Mouse (Mus musculus): ENCODE measurements around the gene Shox2.

Gene Shox2

DNA sequence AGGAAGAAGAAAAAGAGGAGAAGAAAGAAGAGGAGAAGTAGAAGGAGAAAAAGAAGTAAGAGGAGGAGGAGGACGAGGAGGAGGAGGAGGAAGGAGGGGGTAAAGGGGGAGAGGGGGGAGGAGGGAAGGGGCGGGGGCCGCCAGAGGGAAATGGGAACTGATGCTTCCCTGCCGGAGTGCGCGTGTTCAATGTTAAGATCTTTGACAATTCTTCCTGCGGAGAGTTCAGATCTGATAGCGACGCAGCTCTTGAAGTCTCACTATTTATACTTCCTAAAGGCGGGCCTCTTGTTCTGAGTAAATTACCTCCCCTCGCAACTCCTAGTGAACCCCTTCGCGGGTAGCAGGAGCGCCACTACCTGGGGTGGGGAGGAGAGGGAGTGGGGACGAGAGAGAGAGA lies at the start of gene Shox2:
TSS of gene Shox2 (minus strand) at position 66 of the 400 bp plus-strand sequence.
- peak; percentile 50 for DNase-seq (ENCODE audit: low spot score)

DNA sequence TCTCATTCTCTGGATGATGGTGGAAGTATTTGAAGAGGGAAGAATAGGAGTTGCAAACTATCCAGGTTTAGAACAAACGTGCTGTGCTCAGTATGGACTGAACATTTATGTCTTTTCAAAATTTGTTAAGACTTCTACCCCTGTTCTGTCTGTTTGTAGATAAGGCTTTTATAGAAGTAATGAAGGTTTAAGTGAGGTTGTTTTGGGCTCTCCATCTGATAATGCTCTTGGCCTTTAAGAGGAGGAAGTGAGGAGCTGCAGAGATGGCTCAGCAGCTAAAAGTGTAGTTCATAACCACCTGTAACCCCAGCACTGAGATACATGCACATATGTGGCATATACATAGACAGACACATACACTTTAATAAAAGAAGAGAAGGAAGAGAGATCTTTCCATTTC lies 15.2 kb upstream of the Shox2 start:
- no peak for DNase-seq (ENCODE audit: low spot score)

DNA sequence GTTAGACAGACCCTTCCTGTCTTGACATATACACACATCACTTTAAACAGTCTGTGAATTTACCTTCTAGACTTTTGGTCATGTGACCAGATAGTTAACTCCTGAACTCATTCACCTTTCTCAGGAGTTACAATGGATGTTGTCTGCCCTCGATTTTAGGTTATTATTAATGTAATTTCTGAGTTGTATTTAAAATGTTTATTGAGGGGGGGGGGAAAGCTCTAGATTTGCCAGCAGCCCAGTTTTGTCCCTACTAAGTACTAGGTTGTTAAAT lies 4.7 kb upstream of the Shox2 start:
- DNase-seq (ENCODE audit: low spot score) = no peak

DNA sequence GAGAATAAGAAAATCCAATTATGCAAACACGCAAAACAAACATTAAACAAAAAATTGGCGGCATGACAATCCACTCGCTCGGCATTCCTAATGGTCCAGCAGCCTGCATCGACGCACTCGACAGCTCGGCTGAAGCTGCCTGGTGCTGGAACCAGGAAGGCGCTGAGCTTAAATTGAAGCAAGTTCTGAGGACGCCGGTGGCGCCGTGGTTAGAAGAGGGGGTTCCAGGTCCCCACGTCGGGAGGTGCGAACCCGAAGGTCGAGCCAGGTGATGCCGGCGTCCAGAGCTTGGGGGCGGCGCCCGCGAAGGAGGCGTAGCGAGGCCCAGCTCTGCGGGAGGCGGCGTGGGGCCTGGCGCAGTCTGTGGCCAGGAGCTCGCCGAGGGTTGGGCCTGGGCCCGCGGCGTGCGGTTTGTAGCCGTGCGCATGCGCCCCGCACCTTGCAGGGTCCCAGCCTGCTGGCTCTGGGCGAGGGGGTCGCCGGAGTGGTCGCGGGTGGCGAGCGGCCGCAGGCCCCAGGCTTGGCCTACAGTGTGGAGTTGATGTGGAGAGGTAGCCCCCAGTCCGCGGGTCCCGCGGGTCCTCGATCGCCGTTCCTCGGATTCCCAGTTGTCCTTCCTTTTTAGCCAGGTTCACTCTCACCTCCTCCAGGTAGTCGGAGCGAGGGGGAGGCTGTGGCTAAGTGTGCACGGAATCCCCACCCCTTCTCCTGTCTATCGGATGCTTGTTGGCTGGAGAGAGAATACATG lies 4.1 kb upstream of the Shox2 start:
- peak; percentile 92 for DNase-seq (ENCODE audit: low spot score)

DNA sequence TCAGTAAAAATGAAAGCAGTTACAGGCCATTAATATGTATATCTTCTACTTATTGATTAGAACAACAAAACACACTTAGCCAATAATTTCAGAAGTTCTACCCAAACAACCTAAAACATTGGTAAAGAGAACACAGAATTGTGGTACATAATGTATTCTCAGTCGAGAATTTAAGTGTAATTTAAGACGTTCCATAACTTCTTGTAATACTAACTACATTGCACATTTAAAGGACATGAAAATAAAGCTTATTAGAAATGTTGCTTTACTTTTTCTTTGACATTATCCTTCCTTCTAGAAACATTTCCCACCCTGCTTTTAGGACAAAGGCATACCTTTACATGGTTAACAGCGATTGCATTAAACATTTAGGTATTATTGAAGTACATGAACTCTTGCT lies 1.9 kb upstream of the Shox2 start:
- no peak for DNase-seq (ENCODE audit: low spot score)

DNA sequence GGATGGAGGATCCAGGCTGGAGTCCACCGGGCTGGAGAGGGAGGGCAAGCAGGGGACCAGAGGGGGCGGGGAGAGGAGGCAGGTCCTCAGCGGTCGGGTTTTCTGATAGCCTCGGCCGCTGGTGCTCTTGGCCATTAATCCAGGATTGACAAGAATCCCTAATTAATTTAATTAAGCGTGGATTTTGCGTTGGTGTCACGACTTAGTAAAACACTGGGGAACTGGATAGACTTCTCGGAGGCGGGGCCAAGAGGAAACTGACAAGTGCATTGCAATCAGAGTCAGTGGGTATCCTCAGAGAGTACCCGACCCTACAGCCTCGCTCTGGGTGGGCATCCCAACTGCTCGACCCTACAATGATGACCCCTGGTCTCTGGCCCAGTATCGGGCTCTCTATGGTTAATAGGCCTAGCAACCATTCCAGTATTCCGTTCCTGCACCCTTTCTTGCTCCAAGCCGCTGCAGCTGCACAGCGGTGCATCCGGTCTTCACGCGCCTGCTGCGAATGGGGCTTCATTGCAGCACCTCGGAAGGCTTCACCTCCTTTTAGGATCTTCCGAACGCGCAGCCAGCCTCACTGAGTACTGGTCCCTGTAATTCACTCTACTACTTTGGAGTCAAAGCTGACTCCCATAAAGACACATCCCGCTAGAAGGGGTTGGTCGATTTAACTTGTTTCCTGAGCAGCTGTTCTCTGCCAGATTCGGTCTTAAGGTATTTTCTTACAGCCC lies 775 bp upstream of the Shox2 start:
- DNase-seq (ENCODE audit: low spot score) = peak; percentile 58

DNA sequence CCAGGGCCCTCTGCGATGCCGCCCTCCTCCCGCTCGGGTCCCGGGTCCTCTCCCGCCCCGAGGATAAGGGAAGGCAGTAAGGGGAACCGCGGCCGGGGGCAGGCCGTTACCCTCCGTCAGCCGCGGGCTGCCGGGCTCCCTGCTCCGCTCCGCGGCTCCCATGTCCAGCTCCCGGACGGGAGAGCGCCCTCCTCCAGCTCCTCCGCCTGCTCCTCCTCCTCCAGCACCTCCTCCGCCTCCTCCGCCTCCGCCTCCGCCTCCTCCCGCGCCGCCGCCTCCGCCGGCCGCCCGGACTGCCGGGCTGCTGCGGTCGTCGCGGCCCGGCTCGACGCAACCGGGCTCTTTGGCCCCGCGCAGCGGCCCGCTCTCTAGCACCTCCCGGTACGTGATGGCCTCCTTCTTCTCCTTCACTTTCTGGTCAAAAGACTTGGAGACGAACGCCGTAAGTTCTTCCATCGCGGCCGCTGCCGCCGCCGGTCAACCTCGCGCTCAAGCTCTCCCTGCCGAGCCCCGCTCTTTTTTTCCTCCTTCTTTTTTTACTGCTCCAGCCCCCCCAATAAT lies 390 bp downstream of the Shox2 start, which contains the start of gene Rsrc1:
TSS of gene Rsrc1 (plus strand) at position 290 of the 561 bp plus-strand sequence.
- peak; percentile 64 for DNase-seq (ENCODE audit: low spot score)

DNA sequence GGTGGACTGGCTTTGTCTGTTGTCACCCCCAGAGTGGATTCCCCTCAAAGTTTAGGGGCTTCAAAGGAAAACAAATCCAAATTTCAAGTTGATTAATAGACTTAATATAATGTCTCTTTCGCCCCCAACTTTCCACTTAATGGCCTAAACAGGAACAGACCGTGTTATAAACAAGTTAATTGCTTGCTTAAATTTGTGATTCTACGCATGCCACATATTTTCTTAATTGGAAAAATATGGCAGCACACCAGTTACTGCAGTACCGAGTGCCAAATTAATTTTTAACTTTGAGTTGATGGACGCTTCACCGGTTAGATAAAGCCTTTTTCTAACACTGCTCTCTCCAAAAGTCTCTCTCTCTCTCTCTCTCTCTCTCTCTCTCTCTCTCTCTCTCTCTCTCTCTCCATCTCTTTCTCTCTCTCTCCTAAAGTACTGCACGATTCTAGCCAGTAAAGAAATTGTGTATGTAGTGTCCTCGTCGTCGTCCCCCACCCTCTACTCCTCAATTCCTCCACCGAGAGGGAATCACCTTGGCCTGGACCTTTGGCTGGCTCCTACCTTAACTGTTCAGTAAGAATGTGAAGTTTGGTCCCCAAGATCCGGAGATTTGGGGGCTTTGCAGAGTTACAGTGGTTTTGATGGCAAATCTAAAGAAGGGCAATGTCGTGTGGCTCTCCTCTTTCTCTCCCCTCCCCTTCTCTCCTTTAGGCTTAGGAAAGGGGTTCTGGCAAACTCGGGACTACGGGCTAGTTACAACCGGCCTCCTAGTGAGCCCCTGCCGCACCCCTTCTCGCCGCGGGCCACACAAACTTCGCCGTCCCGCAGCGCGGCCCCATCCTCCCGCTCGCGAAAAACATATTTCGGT lies 1.2 kb downstream of the Shox2 start:
- DNase-seq (ENCODE audit: low spot score) = peak; percentile 47

DNA sequence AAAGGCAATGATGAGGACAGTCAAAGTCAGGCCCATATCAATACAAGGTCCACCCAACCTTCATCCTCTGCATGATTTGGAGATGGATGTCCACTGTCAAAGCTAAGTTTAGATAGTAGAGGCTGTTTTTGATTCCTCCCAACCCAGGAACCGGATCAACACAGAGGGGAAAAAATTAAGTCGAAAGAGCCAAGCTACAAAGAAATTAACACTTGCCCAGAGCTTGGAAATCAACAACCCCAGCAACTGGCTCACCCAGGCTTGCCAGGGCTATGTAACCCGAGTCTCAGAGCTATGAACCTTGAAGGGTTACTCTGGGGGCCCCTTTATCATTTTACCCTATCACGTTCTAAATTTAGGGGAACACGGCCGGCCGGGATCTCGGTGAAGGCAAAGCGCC lies 2.1 kb downstream of the Shox2 start:
- no peak for DNase-seq (ENCODE audit: low spot score)

DNA sequence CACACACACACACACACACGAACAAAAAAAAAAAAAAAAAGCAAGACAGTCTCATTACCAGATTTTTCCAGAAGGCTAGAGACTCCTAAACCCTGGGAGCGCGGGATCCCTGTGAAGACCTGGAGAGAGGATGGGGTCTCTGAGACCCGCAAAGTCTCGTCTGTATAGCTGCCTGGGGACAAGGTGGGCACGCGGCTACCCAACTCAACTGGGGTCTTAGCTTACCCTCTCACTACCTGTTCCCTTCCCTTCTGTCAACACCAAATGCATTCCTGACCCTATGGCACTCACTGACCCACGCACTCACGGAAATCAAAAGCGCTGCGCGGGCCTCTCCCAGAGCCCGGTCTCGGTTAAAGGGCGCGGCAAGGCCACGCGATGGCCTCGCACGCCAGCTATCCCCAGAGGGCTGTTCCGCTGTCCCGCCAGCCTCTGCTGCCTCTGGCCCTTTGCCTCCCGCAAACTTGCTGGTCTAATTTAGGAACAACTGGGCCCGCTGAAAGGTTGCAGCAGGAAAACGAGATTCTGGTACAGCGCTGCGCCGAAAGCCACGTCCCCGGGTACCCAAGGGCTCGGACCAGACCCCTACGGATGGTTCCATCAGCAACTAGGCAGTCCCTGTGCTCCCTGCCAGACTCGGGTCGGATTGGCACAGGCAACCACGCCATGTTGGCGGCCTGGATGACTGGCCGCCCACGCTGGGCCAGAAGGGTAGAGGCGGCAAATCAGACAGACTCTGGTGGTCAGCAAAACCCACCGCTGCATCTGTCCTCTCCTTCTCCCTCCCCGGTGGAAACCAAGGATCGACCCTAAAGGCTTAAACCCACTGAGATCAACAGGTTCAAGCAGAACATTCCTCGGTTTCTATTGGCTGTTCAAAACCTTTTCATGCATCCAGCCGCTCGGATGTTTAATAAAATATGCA lies 2.9 kb downstream of the Shox2 start:
- DNase-seq (ENCODE audit: low spot score) = peak; percentile 50

DNA sequence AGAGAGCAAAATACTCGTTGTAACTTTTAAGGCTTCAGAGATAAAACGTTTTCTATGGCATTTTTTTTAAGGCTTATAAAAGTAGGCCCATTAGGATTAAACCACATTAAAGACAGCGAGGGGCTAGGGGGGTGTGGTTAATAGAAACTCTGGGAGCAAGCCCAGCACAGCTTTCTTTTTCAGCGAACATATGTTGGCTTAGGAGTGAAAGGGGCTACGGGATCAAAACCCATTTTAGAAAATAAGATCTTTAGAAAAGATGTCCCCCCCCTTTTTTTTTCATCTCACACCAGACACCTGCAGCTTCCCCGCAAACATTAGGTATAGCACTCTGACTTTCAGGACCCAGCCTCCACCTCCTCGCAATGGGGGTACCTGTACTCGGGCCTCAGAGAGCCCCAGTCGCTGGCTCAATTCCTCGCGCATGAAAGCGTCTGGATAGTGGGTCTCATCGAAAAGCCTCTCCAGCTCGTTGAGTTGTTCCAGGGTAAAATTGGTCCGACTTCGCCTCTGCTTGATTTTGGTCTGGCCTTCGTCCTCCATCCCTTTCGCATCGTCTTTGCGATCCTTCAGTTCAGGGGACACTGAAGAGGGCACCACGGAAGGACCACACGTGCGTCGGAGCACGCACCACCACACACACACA lies 3.6 kb downstream of the Shox2 start:
- no peak for DNase-seq (ENCODE audit: low spot score)

DNA sequence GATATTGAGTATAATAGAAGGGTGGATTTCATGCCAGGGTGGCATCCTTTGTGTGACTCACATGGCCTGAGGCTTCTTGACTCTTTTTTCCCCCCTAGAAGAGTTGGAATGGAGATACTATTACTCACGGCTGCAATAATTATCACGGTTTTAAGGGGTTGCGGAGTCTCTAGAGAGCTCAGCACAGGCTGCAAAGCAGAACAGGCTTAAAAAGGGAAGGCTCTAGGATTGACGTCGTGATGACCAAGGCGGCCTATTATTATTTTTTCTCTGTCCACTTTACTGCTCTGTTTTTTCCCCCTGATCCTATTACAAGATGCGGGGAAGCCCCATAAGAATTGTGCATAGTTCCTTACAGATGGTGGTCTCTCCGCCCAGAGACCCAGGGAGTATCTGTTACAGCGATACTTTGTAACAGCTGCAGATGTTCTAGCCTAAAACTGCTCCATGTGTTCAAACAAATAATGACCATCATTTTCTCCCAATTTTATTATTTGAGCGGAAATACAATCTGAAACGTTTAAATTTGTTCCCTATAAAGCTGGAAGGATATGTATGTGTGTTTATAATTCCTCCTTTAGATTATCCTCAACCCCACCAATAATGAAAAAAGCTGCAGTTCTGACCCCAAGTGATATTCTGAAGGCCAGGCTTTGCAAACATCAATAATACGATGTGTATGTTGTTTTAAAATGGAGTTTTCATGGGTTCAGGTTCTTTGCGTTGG lies 4.5 kb downstream of the Shox2 start:
- DNase-seq (ENCODE audit: low spot score) = no peak

DNA sequence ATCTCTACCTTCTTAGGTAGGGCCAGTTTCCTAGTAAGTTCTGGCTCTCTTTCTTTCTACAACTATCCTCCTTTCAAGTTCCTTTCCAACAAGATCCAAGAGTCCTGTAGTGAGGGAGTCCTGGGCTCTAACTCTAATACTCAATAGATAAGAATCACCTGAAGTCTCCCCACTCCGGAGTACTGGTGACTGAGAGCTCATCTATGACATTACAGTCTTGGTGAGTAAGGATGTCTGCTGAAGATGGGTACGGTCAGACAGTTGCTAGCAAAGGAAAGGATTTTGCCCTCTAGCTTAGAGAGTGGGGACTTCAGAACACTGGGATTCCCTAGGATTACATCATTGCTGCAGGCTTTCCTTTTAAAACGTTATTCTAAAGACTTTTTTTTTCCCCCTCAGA lies 7.1 kb downstream of the Shox2 start:
- no peak for DNase-seq (ENCODE audit: low spot score)

DNA sequence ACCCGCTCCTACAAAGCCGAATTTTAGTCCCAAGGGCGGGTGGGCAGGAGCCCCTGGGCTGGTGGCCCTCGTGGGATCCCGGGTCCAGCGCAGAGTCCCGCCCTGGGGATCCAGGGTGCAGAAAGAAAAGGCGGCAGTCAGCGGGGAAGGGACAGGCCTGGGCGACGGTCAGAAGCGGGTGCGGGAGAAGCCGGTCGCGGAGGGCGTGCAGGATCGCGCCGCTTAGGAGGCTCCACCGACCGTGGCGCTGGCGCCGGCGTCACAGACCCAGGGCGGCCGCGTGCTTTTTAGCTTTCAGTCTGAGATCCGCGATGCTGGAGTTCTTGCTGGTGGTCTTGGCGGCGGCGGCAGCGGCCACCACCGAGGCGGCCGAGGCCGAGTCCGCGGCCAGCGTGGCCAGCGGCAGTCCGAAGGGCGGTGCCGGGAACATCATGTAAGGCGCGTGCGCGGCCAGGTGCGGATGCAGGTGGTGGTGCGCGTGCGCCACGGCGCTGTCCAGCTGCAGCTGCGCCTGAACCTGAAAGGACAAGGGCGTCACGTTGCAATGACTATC lies 8.1 kb downstream of the Shox2 start:
- no peak for DNase-seq (ENCODE audit: low spot score)

DNA sequence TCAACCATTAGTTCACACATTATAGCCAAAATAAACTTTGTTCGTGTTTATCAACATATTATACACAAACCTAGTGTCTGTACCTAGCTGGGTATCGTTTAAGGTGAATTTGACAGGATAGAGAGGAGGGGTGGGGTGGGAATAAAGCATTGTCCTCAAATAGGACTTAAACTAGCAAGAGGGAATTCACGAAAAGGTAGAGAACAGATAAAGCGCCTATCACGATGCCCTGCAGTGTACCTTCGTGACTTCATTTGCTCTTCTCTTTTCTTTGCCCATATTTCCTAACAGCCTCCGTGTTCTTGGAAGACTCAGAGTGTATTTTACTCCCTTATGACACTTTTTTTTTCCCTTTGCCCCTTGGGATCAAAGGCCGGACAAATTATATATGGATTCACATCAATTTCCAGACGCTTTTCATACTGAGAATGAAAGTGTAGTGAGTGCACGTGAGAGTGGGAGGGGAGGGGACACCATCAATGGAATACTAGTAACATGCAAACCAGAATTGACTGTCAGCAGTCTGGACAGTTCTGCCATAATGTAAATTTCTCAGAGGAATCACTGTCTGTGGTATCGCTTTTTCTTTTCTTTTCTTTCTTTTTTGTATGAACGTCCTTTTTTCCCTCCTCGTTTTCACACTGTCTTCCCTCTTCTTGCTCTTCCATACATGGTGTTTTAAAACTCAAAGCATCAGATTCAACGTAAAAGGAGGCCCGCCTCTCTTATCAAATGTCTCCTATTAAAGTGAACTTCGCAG lies 9.2 kb downstream of the Shox2 start:
- DNase-seq (ENCODE audit: low spot score) = no peak

DNA sequence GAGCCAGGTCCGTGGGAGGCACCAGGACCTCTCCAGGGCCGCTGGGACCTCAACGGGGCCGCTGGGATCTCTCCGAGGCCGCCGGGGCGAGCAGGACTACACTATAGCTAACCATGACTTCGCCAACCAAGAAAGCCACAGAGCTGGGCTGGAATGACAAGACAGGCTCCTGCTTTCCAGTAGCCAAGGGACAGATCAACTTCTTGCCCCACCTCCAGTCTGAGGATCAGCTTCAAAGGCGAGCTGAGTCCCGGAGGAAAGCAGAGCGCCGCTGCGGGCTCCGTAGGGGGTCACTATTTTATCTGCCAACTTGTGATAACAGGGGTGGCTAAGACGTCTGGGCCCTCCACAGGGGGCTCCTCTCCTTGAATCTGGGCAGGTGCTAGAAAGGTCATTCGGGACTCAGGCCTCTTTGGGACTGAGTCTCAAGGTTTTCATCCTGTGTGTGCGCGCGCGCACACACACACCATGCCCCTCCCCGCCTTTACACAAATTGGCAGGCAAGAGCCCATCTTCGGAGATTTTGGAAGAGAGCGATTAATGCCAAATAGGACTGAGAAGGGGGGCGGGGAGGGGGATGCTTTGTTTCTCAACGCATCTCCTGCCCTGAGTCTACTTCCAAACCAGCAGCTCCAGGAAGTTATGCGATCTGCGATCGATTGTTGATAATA lies 10.8 kb downstream of the Shox2 start:
- DNase-seq (ENCODE audit: low spot score) = no peak

DNA sequence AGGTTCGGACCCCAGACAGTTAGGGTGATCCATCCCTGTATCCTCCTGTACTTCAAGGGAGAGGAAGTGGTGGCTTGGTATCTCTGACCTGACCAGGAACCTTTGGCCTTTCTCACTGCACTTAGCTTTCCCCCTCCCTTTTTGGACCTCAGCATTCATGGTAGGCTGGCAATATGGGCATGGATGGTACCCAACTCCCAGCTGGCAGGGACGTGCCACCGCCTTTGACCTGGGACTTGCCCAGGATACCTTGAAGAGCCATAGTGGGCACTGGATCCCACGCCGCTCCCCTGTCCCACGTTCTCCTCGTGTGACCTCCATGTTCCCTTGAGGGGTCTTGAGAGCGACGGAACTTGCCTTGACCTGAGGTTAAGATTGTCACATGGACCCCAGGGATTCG lies 11.3 kb downstream of the Shox2 start:
- no peak for DNase-seq (ENCODE audit: low spot score)

DNA sequence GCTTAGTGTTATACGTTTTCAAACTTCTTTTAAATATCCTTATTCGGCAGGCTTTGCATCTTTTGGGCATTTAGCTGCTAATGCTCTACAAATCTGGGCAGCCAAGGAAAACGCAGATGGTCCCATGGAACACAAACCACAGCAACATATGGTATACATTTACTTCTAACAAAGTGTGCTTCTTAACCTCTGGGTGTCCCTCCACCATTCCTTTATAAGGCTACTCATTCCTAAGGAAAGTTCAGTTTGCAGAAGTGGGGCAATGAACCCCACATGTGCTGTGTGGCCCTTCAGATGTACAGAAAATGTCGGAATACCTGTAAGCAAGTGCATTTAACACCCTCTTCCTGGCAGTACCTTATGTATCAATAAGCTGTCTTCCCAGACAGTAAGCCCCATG lies 14.1 kb downstream of the Shox2 start:
- no peak for DNase-seq (ENCODE audit: low spot score)

DNA sequence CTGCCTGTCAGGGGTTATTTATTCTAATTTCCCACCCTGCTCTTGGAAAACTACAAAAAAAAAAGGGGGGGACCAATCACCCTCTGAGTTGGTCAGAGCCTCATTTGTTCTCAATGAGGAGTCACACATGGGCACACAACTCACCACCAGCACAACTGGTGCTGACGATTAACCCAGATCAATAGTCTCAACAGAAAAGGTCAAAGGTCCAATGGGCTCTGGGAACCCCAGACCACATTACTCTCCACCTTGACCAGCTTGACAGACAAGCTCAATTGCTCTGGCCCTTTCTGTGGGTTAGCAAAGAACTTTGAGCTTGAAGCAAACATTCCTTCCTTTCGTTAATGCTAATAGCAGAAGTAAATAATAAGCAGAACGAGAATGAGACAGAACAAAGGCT lies 16.7 kb downstream of the Shox2 start:
- no peak for DNase-seq (ENCODE audit: low spot score)

Measured in adipocyte (in vitro differentiated cells).